Mouse (Mus musculus): ENCODE results near the gene Zfp810.
"Not testable (repeated sequence)": the region's sequence is repeated elsewhere in the genome, so short reads cannot be mapped to it uniquely, and the experiment has no call there.

The Zfp810 gene

DNA sequence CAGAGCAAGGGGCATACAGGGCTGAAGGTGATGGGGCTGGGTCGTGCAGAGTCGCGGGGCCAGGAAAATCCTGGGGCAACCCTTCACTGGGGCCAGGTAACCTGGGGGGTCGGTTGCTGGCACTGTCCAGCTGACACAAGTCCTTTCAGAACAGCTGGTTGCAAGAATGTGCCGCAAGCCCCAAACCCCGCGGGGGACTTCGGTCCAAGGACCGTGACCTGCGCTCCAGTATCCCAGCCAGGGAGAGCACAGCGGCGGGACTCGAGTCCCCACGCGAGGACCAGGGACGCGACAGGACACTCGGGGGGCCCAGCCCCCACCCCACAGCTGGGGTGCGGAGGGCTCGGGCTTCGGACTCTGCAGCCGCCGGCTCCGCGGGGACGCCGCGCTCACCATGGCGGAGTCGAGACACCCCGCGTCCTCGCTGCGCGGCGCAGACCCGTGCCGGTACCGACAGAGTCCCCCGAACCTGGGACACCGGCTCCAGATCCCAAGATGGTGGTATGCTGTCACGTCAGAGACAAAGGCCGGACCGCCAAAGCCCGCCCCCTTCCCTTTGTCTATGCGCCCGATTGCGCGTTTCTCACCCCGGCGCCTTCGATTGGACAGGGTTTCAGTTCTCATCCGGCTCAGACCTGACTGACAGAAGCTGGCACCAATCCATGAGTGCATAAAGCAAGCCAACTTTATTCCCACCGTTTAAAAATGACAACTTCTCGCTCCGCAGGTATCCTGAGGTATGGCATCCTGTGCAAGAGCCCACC lies at the start of gene Zfp810:
Zfp810 (minus strand) TSS at position 493 of the 764 bp plus-strand sequence.
- DNase-seq = peak; percentile 98

DNA sequence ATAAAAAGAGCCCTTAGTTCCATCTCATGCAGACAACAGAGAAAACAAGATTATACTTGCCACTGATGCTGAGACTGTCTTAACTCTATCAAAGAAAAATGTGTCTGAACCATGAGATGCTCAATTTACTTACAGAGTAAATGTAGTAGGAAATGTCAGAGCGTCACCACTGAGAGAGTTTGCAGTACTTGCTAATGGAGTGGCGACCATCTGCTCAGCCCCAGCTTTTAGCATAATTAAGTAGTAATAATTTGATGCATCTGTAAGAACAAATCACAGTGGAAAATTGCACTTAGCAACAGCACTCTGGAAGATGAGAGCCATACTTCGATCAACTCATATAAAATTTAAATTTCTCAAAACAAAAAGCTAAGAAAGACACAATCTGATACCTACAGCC lies 48.5 kb upstream of the Zfp810 start:
- no peak for DNase-seq

DNA sequence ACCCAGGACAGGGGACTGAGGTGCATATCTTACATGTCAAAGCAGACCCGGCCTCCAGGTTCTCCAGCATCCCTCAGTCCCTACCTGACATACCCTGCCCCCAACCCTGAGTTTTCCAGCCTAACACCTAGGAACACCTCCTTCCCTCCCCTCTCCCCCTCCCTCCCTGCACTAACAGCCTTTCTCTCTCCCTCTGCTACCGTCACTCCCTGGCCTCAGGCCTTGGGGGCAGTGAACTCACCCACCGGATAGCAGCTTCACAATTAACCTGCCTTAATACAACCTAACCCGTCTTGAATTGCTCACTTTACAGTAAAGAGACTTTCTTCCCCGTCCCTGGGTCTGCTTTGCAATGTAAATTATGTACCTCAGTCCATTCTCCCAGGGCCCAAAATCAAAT lies 46.5 kb upstream of the Zfp810 start:
- DNase-seq = no peak

DNA sequence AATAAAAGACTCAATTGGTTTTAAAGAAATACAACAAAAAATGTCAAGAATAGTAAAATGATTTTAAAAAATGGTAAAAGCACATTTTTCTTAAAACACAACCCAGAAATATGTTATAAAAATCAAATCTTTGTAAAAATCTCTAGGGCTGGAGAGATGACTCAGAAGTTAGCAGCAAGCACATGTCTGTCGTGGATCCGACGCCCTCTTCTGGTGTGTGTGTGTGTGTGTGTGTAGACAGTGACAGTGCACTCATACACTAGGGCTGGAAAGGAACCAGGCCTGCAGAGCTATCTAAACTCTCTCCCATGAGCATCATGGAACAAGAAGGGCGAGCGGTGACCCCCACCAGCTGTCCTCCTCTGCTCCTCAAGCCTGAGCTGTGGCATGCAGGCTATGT lies 46.0 kb upstream of the Zfp810 start:
- DNase-seq = no peak

DNA sequence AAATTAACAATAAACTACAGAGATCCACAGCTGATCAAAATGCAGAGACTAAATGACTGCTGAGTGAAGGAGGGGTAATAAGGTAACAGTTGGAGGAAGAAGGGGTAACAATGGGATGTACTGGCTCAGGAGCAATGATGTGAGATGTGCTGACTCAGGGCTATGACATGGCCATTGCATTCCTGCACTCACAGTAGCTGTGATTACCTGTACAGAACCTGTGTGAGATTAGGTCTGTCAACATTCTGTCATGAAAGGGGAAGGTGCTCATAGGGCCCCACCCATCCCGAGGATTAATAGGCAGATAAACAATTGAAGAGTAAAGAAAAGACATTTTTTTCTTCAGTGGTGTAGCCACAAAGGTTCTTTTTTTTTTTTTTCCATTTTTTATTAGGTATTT lies 32.9 kb upstream of the Zfp810 start:
- DNase-seq = no peak

DNA sequence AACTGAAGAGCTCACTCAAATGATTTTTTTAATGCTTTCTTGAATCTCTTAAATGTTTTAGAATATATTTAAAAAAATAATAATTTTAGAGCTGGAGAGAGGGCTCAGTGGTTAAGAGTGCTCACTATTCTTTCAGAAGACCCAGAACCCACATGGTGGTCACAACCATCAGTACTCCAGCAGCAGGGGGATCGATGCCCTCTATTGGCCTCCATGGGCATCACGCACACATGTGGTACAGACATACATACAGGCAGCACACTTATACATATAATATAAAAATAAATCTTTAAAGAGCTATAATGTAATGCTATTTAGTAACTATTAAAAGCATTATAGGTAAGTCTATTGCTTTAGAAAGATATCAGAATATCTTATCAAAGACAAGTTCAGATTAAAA lies 29.8 kb upstream of the Zfp810 start:
- no peak for DNase-seq

DNA sequence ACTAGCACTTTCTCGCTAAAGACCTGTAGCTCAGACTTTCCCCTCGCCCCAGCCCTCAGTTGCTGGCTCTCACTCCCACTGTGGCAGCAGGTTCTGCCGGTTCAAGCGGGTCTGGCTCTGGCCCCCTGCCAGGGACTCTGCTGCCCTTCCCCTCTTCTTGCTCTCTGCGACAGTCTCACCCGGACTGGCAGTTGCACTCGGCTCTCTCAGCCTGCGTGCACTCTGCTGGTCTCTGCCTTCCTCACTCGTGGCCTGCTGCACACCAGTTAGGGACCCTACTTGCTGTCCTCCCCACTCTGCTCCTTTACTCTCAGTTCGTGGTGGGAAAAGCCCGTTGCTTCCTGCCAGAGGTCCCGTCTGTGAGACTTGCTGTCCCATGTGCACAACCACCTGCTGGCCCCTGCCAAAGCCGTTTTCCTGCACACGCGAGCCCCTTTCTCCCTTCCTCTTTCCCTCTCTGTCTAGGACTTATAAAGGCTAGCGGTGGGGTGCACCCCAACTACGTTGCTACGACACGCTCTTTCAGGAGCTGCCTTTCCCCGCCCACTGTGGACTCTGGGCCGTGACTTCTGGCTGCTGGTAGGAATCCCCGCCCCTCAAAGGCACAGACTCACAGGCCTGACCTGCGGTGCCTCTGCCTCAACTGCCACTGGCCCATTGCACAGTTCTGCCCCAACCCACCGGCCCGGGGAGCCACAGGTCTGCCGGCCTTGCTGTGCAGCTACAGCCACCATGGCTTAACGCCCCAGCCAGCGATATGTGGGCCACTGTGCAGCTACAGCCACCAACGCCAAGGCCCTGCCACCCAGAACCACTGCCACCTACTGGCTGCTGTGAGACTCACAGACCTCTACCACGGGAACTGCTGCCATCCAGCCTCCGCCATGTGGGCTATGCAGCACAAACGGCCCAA lies 20.3 kb upstream of the Zfp810 start:
- peak; percentile 91 for DNase-seq

DNA sequence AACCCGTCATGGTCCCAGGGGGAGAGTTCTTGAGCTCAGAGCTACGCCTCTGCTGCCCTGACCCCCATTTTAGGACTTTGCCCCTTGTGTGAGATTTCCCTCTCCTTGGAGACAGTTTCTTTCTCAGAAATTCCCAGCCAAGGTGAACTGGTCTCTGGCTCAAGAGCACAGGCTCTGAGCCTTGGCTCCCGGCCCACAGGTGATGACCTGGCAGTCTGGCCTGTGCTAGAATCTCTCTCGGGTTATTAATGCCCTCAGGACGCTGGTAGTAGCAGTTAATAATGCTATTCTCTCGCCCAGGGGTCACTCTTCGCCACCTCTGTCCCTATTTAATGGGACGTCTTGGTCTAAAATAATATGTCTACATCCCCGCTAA lies 19.6 kb upstream of the Zfp810 start:
- DNase-seq = peak; percentile 5

DNA sequence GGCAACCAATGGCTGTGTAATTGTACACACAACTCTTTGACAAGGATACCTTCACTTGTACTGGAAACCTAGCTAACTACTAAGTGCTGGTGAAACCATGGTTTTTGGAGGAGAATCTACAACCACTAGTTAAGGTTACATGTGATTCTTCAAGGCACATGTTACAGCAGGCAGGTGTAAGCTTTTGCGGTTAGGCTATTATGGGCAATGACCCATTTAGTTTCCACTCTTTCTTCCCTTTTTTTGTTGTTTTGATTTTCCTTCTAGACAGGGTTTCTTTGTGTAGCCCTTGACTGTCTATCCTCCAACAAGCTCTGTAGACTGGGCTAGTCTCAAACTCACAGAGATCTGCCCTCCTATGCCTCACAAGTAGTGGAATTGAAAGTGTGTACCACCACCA lies 17.1 kb upstream of the Zfp810 start:
- DNase-seq = no peak

DNA sequence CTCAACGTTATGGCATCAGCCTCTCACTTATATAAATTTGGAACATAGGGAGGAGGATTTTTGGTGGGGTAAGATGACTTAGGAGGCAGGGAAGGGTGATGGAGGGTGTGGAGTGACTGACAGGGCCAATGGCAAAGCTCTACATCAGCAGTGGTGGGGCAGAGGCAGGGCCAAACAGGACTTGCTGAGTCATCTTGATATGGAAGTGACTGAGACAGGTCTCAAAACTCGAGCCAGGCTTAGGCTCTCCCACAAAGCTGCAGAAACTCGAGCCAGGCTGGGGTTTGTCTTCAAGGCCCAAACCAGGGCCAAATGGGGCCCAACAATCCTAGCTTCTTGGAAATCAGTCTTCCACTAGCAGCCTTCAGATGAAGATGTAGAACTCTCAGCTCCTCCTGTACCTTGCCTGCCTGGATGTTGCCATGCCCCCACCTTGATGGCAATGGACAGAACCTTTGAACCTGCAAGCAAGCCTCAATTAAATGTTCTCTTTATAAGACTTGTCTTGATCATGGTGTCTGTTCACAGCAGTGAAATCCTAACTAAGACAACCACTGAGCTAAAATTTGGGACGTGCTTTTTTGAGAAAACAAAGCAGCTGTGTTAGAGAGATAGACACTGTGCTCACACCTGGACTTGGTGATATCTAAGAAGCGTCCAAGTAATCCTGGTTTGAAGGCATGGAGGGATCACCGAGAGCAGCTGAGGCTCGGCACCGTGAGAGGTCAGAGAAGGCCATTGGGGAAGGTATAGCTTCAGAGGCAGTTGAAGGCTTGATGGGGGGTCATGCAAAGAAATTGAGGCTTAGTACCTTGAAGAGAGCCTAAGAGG lies 15.1 kb upstream of the Zfp810 start:
- no peak for DNase-seq

DNA sequence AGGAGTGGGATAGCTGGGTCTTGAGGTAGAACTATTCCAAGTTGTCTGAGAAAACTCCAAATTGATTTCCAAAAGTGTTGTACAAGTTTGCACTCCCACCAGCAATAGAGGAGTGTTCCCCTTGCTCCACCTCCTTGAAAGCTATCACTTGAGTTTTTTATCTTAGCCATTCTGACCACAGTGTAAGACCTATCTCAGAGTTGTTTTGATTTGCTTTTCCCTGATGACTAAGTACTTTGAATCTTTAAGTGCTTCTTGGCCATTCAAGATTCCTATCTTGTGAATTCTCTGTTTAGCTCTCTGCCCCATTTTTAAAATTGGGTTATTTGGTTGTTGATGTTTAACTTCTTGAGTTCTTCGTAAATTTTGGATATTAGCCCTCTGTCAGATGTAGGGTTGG lies 11.7 kb upstream of the Zfp810 start:
- DNase-seq = no peak

DNA sequence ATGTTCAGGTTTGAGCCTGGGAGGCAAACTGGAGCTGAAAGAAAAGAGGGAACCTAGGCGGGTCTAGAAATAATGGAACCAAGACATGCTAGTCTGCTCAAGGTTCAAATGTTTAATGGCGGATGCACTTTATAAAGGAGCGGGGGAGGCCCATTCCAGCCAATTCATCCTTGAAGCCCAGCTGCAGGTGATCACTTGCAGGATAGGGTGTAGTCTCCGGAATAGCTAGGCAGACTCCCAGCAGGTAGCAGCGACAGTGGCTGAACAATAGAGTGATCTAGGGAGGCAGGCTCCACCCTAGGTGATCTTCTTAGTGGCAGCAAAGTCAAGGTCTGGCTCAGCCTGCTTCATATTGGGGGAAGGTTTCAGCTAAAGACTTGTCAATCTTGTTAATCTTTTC lies 8.6 kb upstream of the Zfp810 start:
- DNase-seq = not testable (repeated sequence)

DNA sequence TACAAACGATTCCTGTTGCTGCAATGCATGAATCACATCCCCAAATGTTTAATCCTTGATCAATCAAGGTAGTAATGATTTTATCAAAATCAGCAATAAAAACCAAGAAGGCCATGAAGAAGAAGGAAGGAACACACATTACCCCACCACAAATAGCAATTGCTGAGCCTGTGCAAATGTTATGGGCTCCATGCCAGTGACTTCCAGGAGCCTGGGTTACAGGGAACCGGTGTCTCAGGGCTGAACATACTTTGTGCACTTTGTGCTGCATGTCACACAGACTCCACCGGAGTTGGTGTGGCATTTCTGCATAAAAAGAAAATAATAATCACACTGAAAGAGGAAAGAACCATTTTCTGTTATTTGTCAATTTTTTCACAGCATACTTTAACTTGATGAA lies 6.6 kb upstream of the Zfp810 start:
- no peak for DNase-seq

DNA sequence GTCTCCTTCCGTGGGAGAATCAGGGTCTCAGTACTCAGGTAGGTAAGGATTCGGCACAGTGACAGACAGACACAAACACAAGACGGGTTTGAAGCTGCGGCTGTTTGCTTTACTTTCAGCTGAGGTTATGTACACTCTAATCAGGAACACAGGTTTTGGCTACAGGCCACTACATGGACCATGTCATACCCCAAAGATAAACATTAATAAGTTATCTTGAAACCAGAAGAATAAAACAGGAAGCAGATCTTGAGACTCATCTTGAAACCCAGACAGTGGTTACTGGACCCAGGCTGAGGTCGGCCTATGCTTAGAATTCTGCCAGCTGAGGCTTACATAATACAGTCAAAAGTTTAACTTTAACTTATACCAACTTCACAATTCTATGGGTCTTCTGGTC lies 5.8 kb upstream of the Zfp810 start:
- DNase-seq = no peak

DNA sequence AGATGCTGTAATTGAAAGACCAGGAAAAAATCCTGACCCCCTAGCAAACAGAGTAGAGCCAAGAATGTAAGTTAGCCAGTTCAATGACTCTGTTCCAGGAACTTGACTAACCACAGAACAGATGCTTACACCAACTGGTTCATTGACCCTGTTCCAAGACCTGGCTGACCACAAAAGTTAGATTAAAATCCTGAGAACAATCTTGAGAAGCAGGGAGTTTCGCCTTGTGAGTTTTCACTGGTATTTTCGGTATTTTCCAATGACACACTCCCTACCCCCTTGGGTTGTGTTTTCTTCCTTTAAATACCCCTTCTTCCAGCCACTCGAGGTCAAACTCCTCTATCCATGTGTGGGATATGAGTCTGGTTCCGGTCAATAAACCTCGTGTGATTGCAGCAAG lies 2.2 kb upstream of the Zfp810 start:
- DNase-seq = no peak

DNA sequence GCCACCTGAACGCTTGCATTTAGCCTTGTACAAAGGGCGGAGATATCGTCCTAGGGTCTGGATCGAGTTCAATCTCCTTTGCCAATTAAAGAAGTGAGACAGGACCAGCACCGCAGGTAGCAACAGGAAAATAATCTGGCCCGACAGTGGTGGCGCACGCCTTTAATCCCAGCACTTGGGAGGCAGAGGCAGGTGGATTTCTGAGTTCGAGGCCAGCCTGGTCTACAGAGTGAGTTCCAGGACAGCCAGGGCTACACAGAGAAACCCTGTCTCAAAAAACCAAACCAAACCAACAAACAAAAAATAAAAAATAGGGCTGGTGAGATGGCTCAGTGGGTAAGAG lies 443 bp upstream of the Zfp810 start:
- not testable (repeated sequence) for DNase-seq

DNA sequence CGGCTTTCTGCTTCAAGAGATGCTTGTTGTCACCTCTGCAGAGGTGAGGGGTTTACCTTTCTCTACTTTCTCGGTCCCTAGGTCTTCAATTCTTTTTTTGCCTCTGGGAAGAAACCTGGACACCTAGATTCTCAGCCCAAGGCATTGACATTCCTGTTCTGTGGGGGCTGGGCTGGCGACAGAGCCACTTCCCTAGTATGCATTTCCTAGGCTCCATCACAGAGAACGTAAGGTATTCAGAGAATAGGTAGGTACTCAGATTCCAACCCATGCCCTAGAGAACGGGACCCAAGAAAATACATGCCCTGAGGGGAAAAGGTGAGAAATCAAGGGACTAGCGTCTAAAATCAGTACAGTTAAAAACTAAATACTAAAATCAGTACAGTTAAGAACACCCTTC lies 722 bp downstream of the Zfp810 start:
- DNase-seq = peak; percentile 45

DNA sequence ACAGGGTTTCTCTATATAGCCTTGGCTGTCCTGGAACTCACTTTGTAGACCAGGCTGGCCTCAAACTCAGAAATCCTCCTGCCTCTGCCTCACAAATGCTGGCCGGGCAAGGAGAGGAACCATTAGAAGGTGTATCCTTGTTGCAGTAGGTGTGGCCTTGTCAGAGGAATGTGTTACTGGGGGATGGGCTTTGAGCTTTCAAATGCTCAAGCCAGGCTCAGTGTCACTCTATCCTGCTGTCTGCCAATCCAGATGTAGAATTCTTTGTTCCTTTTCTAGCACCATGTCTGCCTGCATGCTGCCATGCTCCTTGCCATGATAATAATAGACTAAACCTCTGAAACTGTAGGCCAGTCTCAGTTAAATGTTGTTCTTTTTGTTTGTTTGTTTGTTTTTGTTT lies 5.2 kb downstream of the Zfp810 start:
- DNase-seq = no peak

DNA sequence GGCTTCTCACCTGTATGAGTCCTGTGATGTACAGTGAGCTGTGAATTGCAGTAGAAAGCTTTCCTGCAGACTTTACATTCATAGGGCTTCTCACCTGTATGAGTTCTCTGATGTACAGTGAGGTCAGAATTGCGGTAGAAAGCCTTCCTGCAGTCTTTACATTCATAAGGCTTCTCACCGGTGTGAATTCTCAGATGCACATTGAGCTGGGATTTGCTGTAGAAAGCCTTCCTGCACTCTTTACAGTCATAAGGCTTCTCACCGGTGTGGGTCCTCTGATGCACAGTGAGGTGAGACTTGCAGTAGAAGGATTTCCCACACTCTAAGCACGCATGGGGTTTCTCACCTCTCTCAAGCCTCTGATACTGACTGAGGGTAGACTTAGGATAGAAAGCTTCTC lies 28.7 kb downstream of the Zfp810 start:
- DNase-seq = no peak

DNA sequence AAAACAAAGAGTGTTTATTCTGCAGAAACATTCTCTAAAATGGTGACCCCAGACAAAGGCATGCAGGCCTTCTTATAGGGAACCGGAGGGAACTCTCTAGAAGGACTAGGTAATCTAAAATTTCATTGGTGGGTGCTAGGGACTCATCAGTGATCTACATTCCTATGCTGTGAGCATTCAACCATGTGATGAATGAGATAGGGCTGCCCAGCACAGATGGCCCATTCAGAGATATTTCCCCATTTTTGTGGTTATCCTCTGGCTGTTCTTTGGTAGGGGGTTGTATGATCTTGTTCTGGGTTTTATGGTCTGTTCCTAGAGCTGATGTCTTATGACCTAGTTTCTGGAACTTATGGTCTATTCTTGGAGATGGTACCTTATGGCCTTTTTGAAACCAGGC lies 38.6 kb downstream of the Zfp810 start:
- DNase-seq = no peak

DNA sequence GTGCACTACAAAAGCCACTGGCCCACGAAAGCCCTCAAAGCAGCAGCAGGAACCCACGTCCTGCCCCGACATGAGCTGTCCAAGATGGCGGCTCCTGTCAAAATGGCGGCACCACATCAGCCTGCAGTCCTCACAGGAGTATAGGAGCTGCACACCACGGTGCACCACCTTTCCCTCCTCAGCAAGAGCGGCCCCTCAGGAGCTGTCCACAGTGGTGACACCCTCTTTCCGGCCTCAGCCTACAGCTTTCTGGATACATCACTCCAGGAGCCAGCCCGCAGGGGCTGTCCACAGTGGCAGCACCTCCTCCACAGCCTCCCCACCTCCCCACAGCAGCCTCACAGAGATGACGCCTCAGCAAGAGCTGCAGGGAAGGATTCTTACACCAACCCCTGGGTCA lies 44.8 kb downstream of the Zfp810 start:
- DNase-seq = no peak

DNA sequence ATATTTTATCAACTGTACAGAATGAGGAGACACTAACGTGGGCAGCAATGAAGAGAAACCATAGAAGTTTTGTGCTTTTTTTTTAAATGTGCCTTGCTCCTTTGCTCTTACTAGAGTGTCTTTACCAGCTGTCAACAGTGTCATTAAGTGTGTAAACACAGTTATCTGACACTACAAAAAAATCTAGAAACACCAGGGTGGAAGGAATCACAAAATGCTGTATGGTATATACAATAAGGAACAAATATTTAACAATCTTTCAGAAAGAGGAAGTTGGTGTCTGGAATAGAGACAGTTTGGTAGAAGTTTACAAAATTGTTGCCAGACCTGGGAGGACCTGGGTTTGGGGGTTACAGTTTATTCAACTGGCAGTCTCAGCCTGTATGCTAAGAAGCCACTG lies 45.9 kb downstream of the Zfp810 start:
- no peak for DNase-seq

DNA sequence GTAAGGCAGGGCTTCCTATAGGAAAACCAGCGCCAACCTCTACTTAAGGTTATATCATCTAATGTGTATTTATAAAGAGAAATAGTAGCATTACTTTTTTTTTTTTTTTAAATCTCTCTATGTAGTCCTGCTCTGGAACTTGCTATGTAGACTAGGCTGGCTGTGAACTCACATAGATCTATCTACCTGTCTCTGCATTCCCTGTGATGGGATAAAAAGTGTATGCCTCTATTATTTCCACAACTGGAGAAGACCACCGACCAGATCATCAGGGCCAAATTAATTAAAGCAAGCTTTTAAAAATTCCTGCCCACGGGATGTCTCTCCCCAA lies 47.4 kb downstream of the Zfp810 start:
- DNase-seq = no peak
